18 mouse cellular contexts compared by ENCODE assay signal in genomic region chr8:78903034-78903433, GRCm38 (mm10).
A peak's percentile ranks its signal among the peaks of the same experiment; 100 is the strongest.
DNase-seq lines count a peak whose midpoint lies in the region; ATAC-seq and TF ChIP-seq lines count a peak whose summit lies in the region.
"Had no signal": no experiment of that assay in that cellular context is flagged by ENCODE, and none has a peak within 500 bp of the region (broad histone marks: within the 10 kb centered on the region; RNA-seq: fewer than 3 reads in every experiment).

No protein-coding gene starts in this region.

- TF ChIP-seq CTCF in lung, embryonic 14.5 days (IDR thresholded peaks at IDR 0.05; ENCODE audit: low read depth), result no peak

- no peaks in the 10 kb centered on the region for H3K9me3 ChIP-seq in lung, embryonic 14.5 days (ENCODE audit: low read depth, low read length)
- H3K9me3 ChIP-seq: G1E had no signal

- no peak overlapping the region for H3K27ac ChIP-seq in lung, embryonic 14.5 days (ENCODE audit: low read depth)

- 52% methylated on average over 1 of the region's 1 CpGs for WGBS in lung, embryonic 14.5 days

- no peaks in the 10 kb centered on the region for H3K36me3 ChIP-seq in lung, embryonic 14.5 days (ENCODE audit: insufficient read depth)
- H3K36me3 ChIP-seq: G1E had no signal

- no peak overlapping the region for H3K4me3 ChIP-seq in lung, embryonic 14.5 days (ENCODE audit: low read depth, low read length)

- H3K4me1 ChIP-seq in lung, embryonic 14.5 days (ENCODE audit: insufficient read depth), result 0 out of 2 replicates have a peak, but pooled peaks cover 5% of the 10 kb centered on the region

- no peak overlapping the region for H3K9ac ChIP-seq in lung, embryonic 14.5 days

- no peaks in the 10 kb centered on the region for H3K27me3 ChIP-seq in lung, embryonic 14.5 days (ENCODE audit: insufficient read depth, low read length)
- H3K27me3 ChIP-seq: CH12.LX had no signal

- H3K4me2 ChIP-seq in lung, embryonic 14.5 days, result no peak overlapping the region

- peak; percentile 57 for DNase-seq in lung, embryonic 14.5 days
- DNase-seq in lung, postnatal 4 days, result no peak
- DNase-seq: adrenal gland, adult 2 months; adrenal gland, adult 8-10 months; adrenal gland, postnatal 10 days; adrenal gland, postnatal 14 days; adrenal gland, postnatal 25 days; adrenal gland, postnatal 36 days; B cell, adult 2 months; cerebellum, adult 11 months; cerebellum, adult 11-12 months; cerebellum, adult 18-20 months; cerebellum, adult 2 months had no signal

- ATAC-seq in lung, embryonic 14.5 days (ENCODE audit: insufficient read depth), result peak; percentile 58; the same call in 1 of the 2 replicates
- ATAC-seq: activated CD4-positive, CD25-positive, alpha-beta regulatory T cell, adult 4 months; CD4-positive, CD25-positive, alpha-beta regulatory T cell, adult 4 months; Patski had no signal
